Mouse (Mus musculus): ENCODE results near the gene Rasgrf2. TPM values are rescaled to one million over a fixed set of nuclear protein-coding genes. Genes with fewer than 3 reads are reported as not detected.

The Rasgrf2 gene
- polyA plus RNA-seq, 1 experiment from 2014 or later: not detected

GRCm38 (mm10) chr13:91985915-91986589, 145.4 kb downstream of the Rasgrf2 start:
- Histone ChIP-seq H3K4me3 (replicated peaks) (no peak overlapping the region), H3K36me3 (no peaks in the 10 kb centered on the region), H3K4me2 (no peak overlapping the region), H3K9ac (replicated peaks) (no peak overlapping the region), H3K27ac (no peak overlapping the region), H3K9me3 (no peaks in the 10 kb centered on the region), H3K4me1 (replicated peaks) (peaks cover 3% of the 10 kb centered on the region; the same call in 1 of the 2 replicates), H3K27me3 (no peaks in the 10 kb centered on the region)
- no peak for ATAC-seq (ENCODE audit: insufficient number of reproducible peaks, insufficient read depth, low FRiP score, low TSS enrichment, low read depth)
- 38% methylated on average over 7 of the region's 7 CpGs for WGBS

- H3K27ac ChIP-seq: no peak overlapping the region
- H3K9ac ChIP-seq (replicated peaks): no peak overlapping the region
- peaks cover 3% of the 10 kb centered on the region; the same call in 1 of the 2 replicates for H3K4me1 ChIP-seq (replicated peaks)
- no peak for ATAC-seq (ENCODE audit: insufficient number of reproducible peaks, insufficient read depth, low FRiP score, low TSS enrichment, low read depth)
- no peak overlapping the region for H3K4me2 ChIP-seq
- H3K36me3 ChIP-seq: no peaks in the 10 kb centered on the region
- no peaks in the 10 kb centered on the region for H3K9me3 ChIP-seq
- H3K27me3 ChIP-seq: no peaks in the 10 kb centered on the region
- H3K4me3 ChIP-seq (replicated peaks): no peak overlapping the region
These were observed 146.4 kb downstream of the Rasgrf2 start for GRCm38 (mm10) chr13:91985019-91985418.

- Histone ChIP-seq H3K4me1 (replicated peaks) (peaks cover 3% of the 10 kb centered on the region; the same call in 1 of the 2 replicates), H3K36me3 (no peaks in the 10 kb centered on the region), H3K4me3 (replicated peaks) (no peak overlapping the region), H3K27ac (no peak overlapping the region), H3K9ac (replicated peaks) (no peak overlapping the region), H3K4me2 (no peak overlapping the region), H3K9me3 (no peaks in the 10 kb centered on the region), H3K27me3 (no peaks in the 10 kb centered on the region)
- no peak for ATAC-seq (ENCODE audit: insufficient number of reproducible peaks, insufficient read depth, low FRiP score, low TSS enrichment, low read depth)
- WGBS: 87% methylated on average over 3 of the region's 3 CpGs
These were observed 149.4 kb downstream of the Rasgrf2 start for GRCm38 (mm10) chr13:91982080-91982479.

- no peak overlapping the region for H3K4me2 ChIP-seq
- no peak for ATAC-seq (ENCODE audit: insufficient number of reproducible peaks, insufficient read depth, low FRiP score, low TSS enrichment, low read depth)
- no peak overlapping the region for H3K9ac ChIP-seq (replicated peaks)
- no peak overlapping the region for H3K27ac ChIP-seq
- H3K4me3 ChIP-seq (replicated peaks): no peak overlapping the region
- H3K4me1 ChIP-seq (replicated peaks): peaks cover 3% of the 10 kb centered on the region; the same call in 1 of the 2 replicates
- no peaks in the 10 kb centered on the region for H3K27me3 ChIP-seq
- WGBS: 100% methylated on average over 1 of the region's 1 CpGs
- no peaks in the 10 kb centered on the region for H3K9me3 ChIP-seq
- H3K36me3 ChIP-seq: no peaks in the 10 kb centered on the region
These were observed 150.0 kb downstream of the Rasgrf2 start for GRCm38 (mm10) chr13:91981414-91981813.

GRCm38 (mm10) chr13:91976971-91977370, 154.5 kb downstream of the Rasgrf2 start:
- no peak overlapping the region for H3K4me3 ChIP-seq (replicated peaks)
- H3K4me1 ChIP-seq (replicated peaks): no peaks in the 10 kb centered on the region
- ATAC-seq (ENCODE audit: insufficient number of reproducible peaks, insufficient read depth, low FRiP score, low TSS enrichment, low read depth): no peak
- H3K4me2 ChIP-seq: no peak overlapping the region
- no peaks in the 10 kb centered on the region for H3K9me3 ChIP-seq
- H3K27me3 ChIP-seq: no peaks in the 10 kb centered on the region
- no peaks in the 10 kb centered on the region for H3K36me3 ChIP-seq
- WGBS: 57% methylated on average over 1 of the region's 1 CpGs
- no peak overlapping the region for H3K27ac ChIP-seq
- H3K9ac ChIP-seq (replicated peaks): no peak overlapping the region

GRCm38 (mm10) chr13:91976541-91976940, 154.9 kb downstream of the Rasgrf2 start:
- Histone ChIP-seq H3K4me1 (replicated peaks) (no peaks in the 10 kb centered on the region), H3K27ac (no peak overlapping the region), H3K27me3 (no peaks in the 10 kb centered on the region), H3K9me3 (no peaks in the 10 kb centered on the region), H3K36me3 (no peaks in the 10 kb centered on the region), H3K4me2 (no peak overlapping the region), H3K4me3 (replicated peaks) (no peak overlapping the region), H3K9ac (replicated peaks) (no peak overlapping the region)
- 81% methylated on average over 2 of the region's 2 CpGs for WGBS
- ATAC-seq (ENCODE audit: insufficient number of reproducible peaks, insufficient read depth, low FRiP score, low TSS enrichment, low read depth): no peak

GRCm38 (mm10) chr13:91974154-91974553, 157.3 kb downstream of the Rasgrf2 start:
- ATAC-seq (ENCODE audit: insufficient number of reproducible peaks, insufficient read depth, low FRiP score, low TSS enrichment, low read depth): no peak
- H3K9me3 ChIP-seq: no peaks in the 10 kb centered on the region
- WGBS: 92% methylated on average over 1 of the region's 1 CpGs
- H3K36me3 ChIP-seq: no peaks in the 10 kb centered on the region
- no peak overlapping the region for H3K27ac ChIP-seq
- no peaks in the 10 kb centered on the region for H3K27me3 ChIP-seq
- H3K4me1 ChIP-seq (replicated peaks): no peaks in the 10 kb centered on the region
- no peak overlapping the region for H3K4me3 ChIP-seq (replicated peaks)
- H3K4me2 ChIP-seq: no peak overlapping the region
- H3K9ac ChIP-seq (replicated peaks): no peak overlapping the region

- Histone ChIP-seq H3K9me3 (no peaks in the 10 kb centered on the region), H3K36me3 (no peaks in the 10 kb centered on the region), H3K4me2 (no peak overlapping the region), H3K27ac (no peak overlapping the region), H3K4me1 (replicated peaks) (no peaks in the 10 kb centered on the region), H3K27me3 (no peaks in the 10 kb centered on the region), H3K4me3 (replicated peaks) (no peak overlapping the region), H3K9ac (replicated peaks) (no peak overlapping the region)
- no peak for ATAC-seq (ENCODE audit: insufficient number of reproducible peaks, insufficient read depth, low FRiP score, low TSS enrichment, low read depth)
- 91% methylated on average over 3 of the region's 3 CpGs for WGBS
These were observed 160.2 kb downstream of the Rasgrf2 start for GRCm38 (mm10) chr13:91971246-91971645.

GRCm38 (mm10) chr13:91956474-91956873, 175.0 kb downstream of the Rasgrf2 start:
- H3K27ac ChIP-seq: no peak overlapping the region
- no peaks in the 10 kb centered on the region for H3K27me3 ChIP-seq
- 0 out of 2 replicates have a peak, but pooled peaks cover 3% of the 10 kb centered on the region for H3K4me1 ChIP-seq (replicated peaks)
- no peaks in the 10 kb centered on the region for H3K9me3 ChIP-seq
- ATAC-seq (ENCODE audit: insufficient number of reproducible peaks, insufficient read depth, low FRiP score, low TSS enrichment, low read depth): no peak
- H3K4me3 ChIP-seq (replicated peaks): no peak overlapping the region
- no peaks in the 10 kb centered on the region for H3K36me3 ChIP-seq
- no peak overlapping the region for H3K4me2 ChIP-seq
- H3K9ac ChIP-seq (replicated peaks): no peak overlapping the region

GRCm38 (mm10) chr13:91955646-91956045, 175.8 kb downstream of the Rasgrf2 start:
- Histone ChIP-seq H3K9me3 (no peaks in the 10 kb centered on the region), H3K27me3 (no peaks in the 10 kb centered on the region), H3K27ac (no peak overlapping the region), H3K4me1 (replicated peaks) (0 out of 2 replicates have a peak, but pooled peaks cover 3% of the 10 kb centered on the region), H3K36me3 (no peaks in the 10 kb centered on the region), H3K4me2 (no peak overlapping the region), H3K4me3 (replicated peaks) (no peak overlapping the region), H3K9ac (replicated peaks) (no peak overlapping the region)
- WGBS: 82% methylated on average over 2 of the region's 2 CpGs
- ATAC-seq (ENCODE audit: insufficient number of reproducible peaks, insufficient read depth, low FRiP score, low TSS enrichment, low read depth): no peak

- no peak overlapping the region for H3K9ac ChIP-seq (replicated peaks)
- no peak overlapping the region for H3K4me2 ChIP-seq
- H3K27ac ChIP-seq: no peak overlapping the region
- no peak for ATAC-seq (ENCODE audit: insufficient number of reproducible peaks, insufficient read depth, low FRiP score, low TSS enrichment, low read depth)
- H3K36me3 ChIP-seq: no peaks in the 10 kb centered on the region
- no peak overlapping the region for H3K4me3 ChIP-seq (replicated peaks)
- no peaks in the 10 kb centered on the region for H3K9me3 ChIP-seq
- no peaks in the 10 kb centered on the region for H3K27me3 ChIP-seq
- 84% methylated on average over 1 of the region's 1 CpGs for WGBS
- H3K4me1 ChIP-seq (replicated peaks): 0 out of 2 replicates have a peak, but pooled peaks cover 3% of the 10 kb centered on the region
These were observed 176.3 kb downstream of the Rasgrf2 start for GRCm38 (mm10) chr13:91955175-91955574.

GRCm38 (mm10) chr13:91940113-91940512, 191.3 kb downstream of the Rasgrf2 start:
- Histone ChIP-seq H3K4me1 (replicated peaks) (0 out of 2 replicates have a peak, but pooled peaks cover 5% of the 10 kb centered on the region), H3K4me2 (no peak overlapping the region), H3K36me3 (no peaks in the 10 kb centered on the region), H3K9ac (replicated peaks) (no peak overlapping the region), H3K27me3 (no peaks in the 10 kb centered on the region), H3K9me3 (no peaks in the 10 kb centered on the region), H3K27ac (no peak overlapping the region), H3K4me3 (replicated peaks) (no peak overlapping the region)
- WGBS: 91% methylated on average over 9 of the region's 9 CpGs
- no peak for ATAC-seq (ENCODE audit: insufficient number of reproducible peaks, insufficient read depth, low FRiP score, low TSS enrichment, low read depth)
